Mouse (Mus musculus) liver, embryonic 14.5 days (tissue): ENCODE results near the gene Klhl26. TPM values are rescaled to one million over a fixed set of nuclear protein-coding genes. Genes with fewer than 3 reads are reported as not detected.

Experiments
- ATAC-seq: fragments of 200-750 bp; cut with Nextera tagmentation; 2 replicates; pipeline ENCODE4 v1.8.0; 2017; ENCODE audit warnings: moderate number of reproducible peaks, mild to moderate bottlenecking, moderate library complexity; ENCODE audit not compliant: insufficient read depth
- DNase-seq, 3 experiments: peaks; one replicate each; pipeline ENCODE4 v3.0.0-alpha.2; 2012 to 2013; ENCODE audit warnings: low read depth in 3 of 3, low spot score in 3 of 3
- H3K27ac ChIP-seq: fragments of 300-500 bp; sonication (generic); 2 replicates; pipeline ENCODE4 v1.5.1; 2014; ENCODE audit warnings: moderate library complexity, mild to moderate bottlenecking, control low read depth, inconsistent platforms
- H3K27me3 ChIP-seq: fragments of 300-500 bp; sonication (generic); 2 replicates; pipeline ENCODE4 v1.6.1; 2014; ENCODE audit warnings: mild to moderate bottlenecking, low read length, moderate library complexity; ENCODE audit not compliant: control insufficient read depth, insufficient read depth
- H3K36me3 ChIP-seq: fragments of 300-500 bp; sonication (generic); replicated peaks from 2 replicates; pipeline ENCODE4 v1.6.1; 2014; ENCODE audit warnings: low read depth; ENCODE audit not compliant: control insufficient read depth, insufficient read depth
- H3K4me1 ChIP-seq, 2 experiments: fragments of 200-500 bp in 1 of 2; fragments of 300-500 bp in 1 of 2; sonication (generic) in 1 of 2; replicated peaks; 2 replicates each; pipeline ENCODE4 v1.6.1; 2012 to 2014; ENCODE audit warnings: antibody characterized with exemption in 1 of 2, inconsistent platforms in 1 of 2, low read length in 1 of 2; ENCODE audit not compliant: control insufficient read depth in 2 of 2, insufficient read depth in 2 of 2
- H3K4me2 ChIP-seq: fragments of 300-500 bp; sonication (generic); 2 replicates; pipeline ENCODE4 v1.6.1; 2014; ENCODE audit warnings: low read depth, mild to moderate bottlenecking, control low read depth, moderate library complexity
- H3K4me3 ChIP-seq, 2 experiments: fragments of 200-500 bp in 1 of 2; fragments of 300-500 bp in 1 of 2; sonication (generic) in 1 of 2; 2 replicates each; pipeline ENCODE4 v1.5.1; 2012 to 2014; ENCODE audit warnings: low read depth in 2 of 2, low read length in 2 of 2, mild to moderate bottlenecking in 2 of 2, control low read depth in 1 of 2, inconsistent platforms in 1 of 2, moderate library complexity in 1 of 2; ENCODE audit not compliant: insufficient read depth in 1 of 2
- H3K9ac ChIP-seq: fragments of 300-500 bp; sonication (generic); replicated peaks from 2 replicates; pipeline ENCODE4 v1.6.1; 2014; ENCODE audit warnings: mild to moderate bottlenecking, control low read depth, moderate library complexity
- H3K9me3 ChIP-seq: fragments of 300-500 bp; sonication (generic); 2 replicates; pipeline ENCODE4 v1.6.1; 2016; ENCODE audit warnings: low read length, mixed read lengths; ENCODE audit not compliant: control insufficient read depth
- CTCF ChIP-seq: IDR thresholded peaks from 2 replicates; pipeline ENCODE4 v1.5.1; 2016; ENCODE audit warnings: antibody characterized with exemption, low read depth, control low read depth
- EP300 ChIP-seq: IDR thresholded peaks from 2 replicates; pipeline ENCODE4 v1.6.1; 2016; ENCODE audit warnings: antibody characterized with exemption, low read depth
- WGBS: fragments of 180-500 bp; shearing (Covaris S2); extraction: QIAGEN DNeasy Blood & Tissue Kit; methylation state at CpG from one replicate; pipeline ENCODE4 v1.1.7; 2014; ENCODE audit not compliant: insufficient replicate concordance; 5-methylcytosine and 5-hydroxymethylcytosine counted together
- polyA plus RNA-seq, 2 experiments: library from polyadenylated mRNA; depleted of rRNA in 1 of 2; stranded (reverse) in 1 of 2; unstranded in 1 of 2; fragments of >200 nt; fragmentation: Nextera tagmentation in 1 of 2; extraction: Ambion mirVana in 1 of 2; gene quantifications; 2 replicates each; pipeline versions ENCODE4 v1.2.1 to v1.2.3; 2012 to 2014

Klhl26 gene
- polyA plus RNA-seq, 2 experiments = 5.0 to 6.5 TPM

DNA sequence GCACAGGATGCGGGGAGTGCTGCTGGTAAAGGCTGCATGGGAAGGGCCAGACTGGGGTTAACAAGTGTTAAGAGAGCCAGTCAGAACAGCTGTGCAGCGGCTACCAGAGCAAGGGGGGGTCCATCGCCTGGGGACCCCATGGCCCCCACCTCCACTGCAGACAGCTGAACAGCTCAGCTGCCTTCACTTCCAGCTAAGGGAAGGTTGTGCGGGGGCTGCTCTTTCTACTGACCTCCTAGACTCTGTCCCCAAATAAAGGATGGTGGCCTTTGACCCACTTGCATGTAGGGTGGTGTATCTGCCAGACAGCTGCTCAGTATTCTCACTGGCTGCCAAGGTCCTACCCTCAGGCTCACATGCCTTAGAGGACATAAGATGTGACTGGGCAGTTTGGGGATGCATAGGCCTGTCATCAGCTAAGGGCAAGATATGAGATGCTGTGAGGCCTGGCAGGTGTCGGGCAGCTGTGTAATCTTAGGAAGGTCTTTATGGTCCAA, 9.5 kb downstream of the Klhl26 start:
- H3K4me3 ChIP-seq = no peak overlapping the region
- no peak overlapping the region for H3K4me2 ChIP-seq
- 77% methylated on average over 5 of the region's 5 CpGs for WGBS
- DNase-seq (no peak), ATAC-seq (no peak)
- H3K9ac ChIP-seq = no peak overlapping the region
- no peak overlapping the region for H3K27ac ChIP-seq
- H3K9me3 ChIP-seq = no peaks in the 10 kb centered on the region
- no peaks in the 10 kb centered on the region for H3K27me3 ChIP-seq
- TF ChIP-seq CTCF (no peak), EP300 (no peak)
- H3K36me3 ChIP-seq = no peaks in the 10 kb centered on the region
- H3K4me1 ChIP-seq = peaks cover 0 to 15% of the 10 kb centered on the region in 2 experiments; a peak in 3 of 4 replicates

DNA sequence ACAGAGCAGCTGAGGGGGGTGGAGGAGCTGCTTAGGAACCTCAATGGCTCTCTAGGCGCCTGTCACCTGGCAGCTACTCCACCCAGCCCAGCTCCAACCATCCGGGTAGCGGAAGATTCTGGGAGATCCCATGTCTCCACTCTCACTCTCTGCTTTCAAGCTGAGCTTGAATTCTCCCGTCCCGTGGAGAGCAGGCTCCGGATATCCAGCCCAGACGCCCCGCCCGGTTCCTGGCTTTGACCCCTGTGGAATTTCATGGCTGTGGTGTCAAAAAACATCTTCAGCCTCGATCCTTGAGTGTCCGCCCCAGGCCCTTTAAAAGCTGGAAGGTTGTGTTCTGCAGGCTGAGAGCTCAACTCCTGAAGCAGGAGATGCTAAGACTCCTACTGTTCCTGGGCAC, 10.0 kb downstream of the Klhl26 start:
- TF ChIP-seq EP300 (no peak), CTCF (no peak)
- 82% methylated on average over 11 of the region's 11 CpGs for WGBS

DNA sequence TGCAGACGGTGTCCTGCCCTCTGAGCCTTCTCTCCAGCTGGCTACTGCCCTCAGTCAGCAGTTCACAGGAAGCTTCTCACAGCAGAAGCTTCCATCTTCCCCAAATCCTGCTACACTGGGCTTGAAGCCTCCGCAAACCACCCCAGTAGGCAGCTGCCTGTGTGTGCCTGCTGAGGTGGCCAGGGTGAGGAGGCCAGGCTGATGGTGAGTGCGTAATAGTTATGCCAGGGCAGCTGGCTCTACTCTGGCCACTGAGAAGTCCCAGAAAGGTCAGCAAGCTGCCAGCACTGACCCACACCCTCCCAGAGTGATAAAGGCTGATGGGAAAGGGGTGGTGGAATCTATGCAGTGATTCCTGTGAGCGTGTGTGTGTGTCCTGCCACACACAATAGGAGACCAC, 10.5 kb downstream of the Klhl26 start:
- no peak overlapping the region for H3K27ac ChIP-seq
- no peaks in the 10 kb centered on the region for H3K27me3 ChIP-seq
- DNase-seq (no peak), ATAC-seq (no peak)
- TF ChIP-seq CTCF (no peak), EP300 (no peak)
- H3K4me1 ChIP-seq = peaks cover 0 to 15% of the 10 kb centered on the region in 2 experiments; a peak in 3 of 4 replicates
- no peak overlapping the region for H3K4me3 ChIP-seq
- no peaks in the 10 kb centered on the region for H3K36me3 ChIP-seq
- WGBS = 88% methylated on average over 4 of the region's 4 CpGs
- no peak overlapping the region for H3K4me2 ChIP-seq
- H3K9ac ChIP-seq = no peak overlapping the region
- H3K9me3 ChIP-seq = no peaks in the 10 kb centered on the region

More for the DNA sequence above, 10.0 kb downstream of the Klhl26 start:
- no peaks in the 10 kb centered on the region for H3K9me3 ChIP-seq
- no peak overlapping the region for H3K4me2 ChIP-seq
- DNase-seq (no peak), ATAC-seq (no peak)
- peaks cover 0 to 15% of the 10 kb centered on the region in 2 experiments; a peak in 3 of 4 replicates for H3K4me1 ChIP-seq
- no peaks in the 10 kb centered on the region for H3K27me3 ChIP-seq
- H3K36me3 ChIP-seq = no peaks in the 10 kb centered on the region
- H3K4me3 ChIP-seq = no peak overlapping the region
- no peak overlapping the region for H3K27ac ChIP-seq
- no peak overlapping the region for H3K9ac ChIP-seq

DNA sequence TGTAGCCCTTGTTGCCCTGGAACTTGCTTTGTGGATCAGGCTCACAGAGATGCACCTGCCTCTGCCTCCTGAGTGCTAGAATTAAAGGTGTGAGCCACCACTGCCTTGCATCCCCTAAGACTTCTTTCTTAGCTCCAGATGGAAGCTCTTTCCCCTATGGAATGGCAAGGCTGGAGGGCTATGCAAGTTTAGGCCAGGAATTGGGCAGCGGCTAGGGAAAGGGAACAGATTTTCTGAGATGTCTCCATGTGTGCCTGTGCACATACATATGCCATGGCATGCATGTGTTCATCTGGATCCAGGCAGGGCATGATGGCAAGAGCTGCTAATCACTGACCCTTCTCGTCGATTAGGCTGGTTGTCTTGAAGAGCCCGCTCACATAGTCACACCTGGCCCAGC, 11.1 kb downstream of the Klhl26 start:
- ATAC-seq (no peak), DNase-seq (no peak)
- no peak overlapping the region for H3K4me2 ChIP-seq
- H3K4me3 ChIP-seq = no peak overlapping the region
- no peaks in the 10 kb centered on the region for H3K27me3 ChIP-seq
- H3K9ac ChIP-seq = no peak overlapping the region
- no peaks in the 10 kb centered on the region for H3K9me3 ChIP-seq
- no peaks in the 10 kb centered on the region for H3K36me3 ChIP-seq
- no peak overlapping the region for H3K27ac ChIP-seq
- no peak for TF ChIP-seq EP300
- TF ChIP-seq CTCF = no peak
- 70% methylated on average over 4 of the region's 4 CpGs for WGBS
- peaks cover 0 to 15% of the 10 kb centered on the region in 2 experiments; a peak in 3 of 4 replicates for H3K4me1 ChIP-seq

DNA sequence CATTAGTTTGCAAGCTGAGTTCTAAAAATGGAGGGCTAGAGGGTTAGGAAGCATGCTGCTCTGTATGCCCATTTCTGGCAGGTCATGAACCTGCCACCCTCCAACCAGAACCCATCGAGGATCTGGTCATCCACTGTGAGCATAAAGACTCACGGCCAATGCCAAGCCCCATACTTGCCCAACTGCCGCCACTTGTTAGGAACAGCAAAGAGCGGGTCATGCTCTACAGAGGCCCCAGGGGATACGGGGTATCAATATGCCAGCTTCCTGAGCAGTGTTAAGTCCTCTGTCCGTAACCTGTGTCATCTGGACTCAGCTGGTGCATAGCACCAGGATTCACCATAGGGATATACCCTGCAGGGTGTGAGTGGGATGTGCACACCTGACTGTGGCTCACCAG, 12.6 kb downstream of the Klhl26 start:
- Histone ChIP-seq H3K9me3 (no peaks in the 10 kb centered on the region), H3K27ac (no peak overlapping the region), H3K36me3 (no peaks in the 10 kb centered on the region), H3K27me3 (no peaks in the 10 kb centered on the region), H3K4me2 (no peak overlapping the region), H3K4me1 (peaks cover 0 to 8% of the 10 kb centered on the region in 2 experiments; a peak in 3 of 4 replicates), H3K9ac (no peak overlapping the region), H3K4me3 (no peak overlapping the region)
- 84% methylated on average over 6 of the region's 6 CpGs for WGBS
- DNase-seq = no peak
- no peak for ATAC-seq
- TF ChIP-seq CTCF (no peak), EP300 (no peak)
